Mouse (Mus musculus) midbrain, embryonic 12.5 days (tissue): ENCODE measurements around the gene Dglucy. TPM values are rescaled to one million over a fixed set of nuclear protein-coding genes. Genes with fewer than 3 reads are reported as not detected.

ENCODE experiments used
- ATAC-seq: fragments of 200-750 bp; cut with Nextera tagmentation; 2 replicates; pipeline ENCODE4 v1.8.0; 2017; ENCODE audit warnings: low read depth, moderate TSS enrichment, moderate library complexity; ENCODE audit not compliant: low FRiP score
- H3K27ac ChIP-seq: fragments of 300-500 bp; sonication (generic); replicated peaks from 2 replicates; pipeline ENCODE4 v1.5.1; 2016; ENCODE audit warnings: mild to moderate bottlenecking
- H3K27me3 ChIP-seq: fragments of 300-500 bp; sonication (generic); 2 replicates; pipeline ENCODE4 v1.6.1; 2016; ENCODE audit warnings: mild to moderate bottlenecking
- H3K36me3 ChIP-seq: fragments of 300-500 bp; sonication (generic); 2 replicates; pipeline ENCODE4 v1.6.1; 2016
- H3K4me1 ChIP-seq: fragments of 300-500 bp; sonication (generic); 2 replicates; pipeline ENCODE4 v1.6.1; 2016
- H3K4me2 ChIP-seq: fragments of 300-500 bp; sonication (generic); replicated peaks from 2 replicates; pipeline ENCODE4 v1.6.1; 2016; ENCODE audit warnings: mild to moderate bottlenecking, moderate library complexity
- H3K4me3 ChIP-seq: fragments of 300-500 bp; sonication (generic); 2 replicates; pipeline ENCODE4 v1.5.1; 2016; ENCODE audit warnings: mild to moderate bottlenecking
- H3K9ac ChIP-seq: fragments of 300-500 bp; sonication (generic); replicated peaks from 2 replicates; pipeline ENCODE4 v1.6.1; 2016; ENCODE audit warnings: mild to moderate bottlenecking, moderate library complexity
- H3K9me3 ChIP-seq: fragments of 300-500 bp; sonication (generic); 2 replicates; pipeline ENCODE4 v1.6.1; 2016; ENCODE audit warnings: mild to moderate bottlenecking
- WGBS: fragments of 180-500 bp; shearing (Covaris S2); methylation state at CpG from one replicate; pipeline ENCODE4 v1.1.7; 2016; 5-methylcytosine and 5-hydroxymethylcytosine counted together
- polyA plus RNA-seq: library from polyadenylated mRNA; unstranded; fragments of >200 nt; fragmentation: Nextera tagmentation; extraction: Ambion mirVana; gene quantifications from 2 replicates; pipeline ENCODE4 v1.2.1, GENCODE M21; 2016

The Dglucy gene
- polyA plus RNA-seq, 1 experiment from 2014 or later: 0.80 TPM

GRCm38 (mm10) chr12:100897736-100898650, 119.1 kb downstream of the Dglucy start:
- H3K4me3 ChIP-seq: peak overlapping the region; percentile 36
- H3K4me1 ChIP-seq: peaks cover 22% of the 10 kb centered on the region
- no peak overlapping the region for H3K9ac ChIP-seq
- peak overlapping the region; percentile 70 for H3K4me2 ChIP-seq
- no peak for ATAC-seq
- H3K27ac ChIP-seq: no peak overlapping the region
- no peaks in the 10 kb centered on the region for H3K9me3 ChIP-seq
- H3K27me3 ChIP-seq: peaks cover 48% of the 10 kb centered on the region
- H3K36me3 ChIP-seq: no peaks in the 10 kb centered on the region
- 22% methylated on average over 12 of the region's 12 CpGs for WGBS

GRCm38 (mm10) chr12:100899111-100899640, 120.3 kb downstream of the Dglucy start:
- whole genome bisulfite sequencing: 1% methylated on average over 30 of the region's 30 CpGs
- Histone ChIP-seq H3K4me3 (peak overlapping the region; percentile 36), H3K9me3 (no peaks in the 10 kb centered on the region), H3K36me3 (no peaks in the 10 kb centered on the region), H3K4me2 (peak overlapping the region; percentile 70), H3K27me3 (peaks cover 48% of the 10 kb centered on the region), H3K27ac (no peak overlapping the region), H3K9ac (peak overlapping the region; percentile 24; the same call in 1 of the 2 replicates), H3K4me1 (peaks cover 22% of the 10 kb centered on the region)
- 0 out of 2 replicates have a peak, but pooled peaks have one; percentile 27 for ATAC-seq

GRCm38 (mm10) chr12:100900901-100901300, 122.0 kb downstream of the Dglucy start:
- H3K9ac ChIP-seq: no peak overlapping the region
- no peak overlapping the region for H3K4me3 ChIP-seq
- H3K36me3 ChIP-seq: no peaks in the 10 kb centered on the region
- no peak for ATAC-seq
- 80% methylated on average over 6 of the region's 6 CpGs for WGBS
- no peak overlapping the region for H3K27ac ChIP-seq
- no peak overlapping the region for H3K4me2 ChIP-seq
- H3K4me1 ChIP-seq: peaks cover 15% of the 10 kb centered on the region
- H3K9me3 ChIP-seq: no peaks in the 10 kb centered on the region
- H3K27me3 ChIP-seq: peaks cover 48% of the 10 kb centered on the region

- peaks cover 15% of the 10 kb centered on the region for H3K4me1 ChIP-seq
- 85% methylated on average over 6 of the region's 6 CpGs for WGBS
- H3K9me3 ChIP-seq: no peaks in the 10 kb centered on the region
- H3K4me3 ChIP-seq: no peak overlapping the region
- peaks cover 50% of the 10 kb centered on the region for H3K27me3 ChIP-seq
- no peak overlapping the region for H3K4me2 ChIP-seq
- ATAC-seq: no peak
- H3K9ac ChIP-seq: no peak overlapping the region
- H3K27ac ChIP-seq: no peak overlapping the region
- H3K36me3 ChIP-seq: no peaks in the 10 kb centered on the region
These were observed 122.5 kb downstream of the Dglucy start for GRCm38 (mm10) chr12:100901386-100901785.

GRCm38 (mm10) chr12:100903761-100904160, 124.9 kb downstream of the Dglucy start:
- ATAC-seq: no peak
- Histone ChIP-seq H3K4me3 (no peak overlapping the region), H3K4me2 (no peak overlapping the region), H3K27ac (no peak overlapping the region), H3K27me3 (peaks cover 50% of the 10 kb centered on the region), H3K9me3 (no peaks in the 10 kb centered on the region), H3K9ac (no peak overlapping the region), H3K36me3 (no peaks in the 10 kb centered on the region), H3K4me1 (peaks cover 23% of the 10 kb centered on the region)
- WGBS: 89% methylated on average over 9 of the region's 9 CpGs

- H3K9ac ChIP-seq: no peak overlapping the region
- WGBS: 75% methylated on average over 5 of the region's 5 CpGs
These were observed 128.0 kb downstream of the Dglucy start for GRCm38 (mm10) chr12:100906861-100907260.

GRCm38 (mm10) chr12:100907598-100908297, 128.9 kb downstream of the Dglucy start, which contains the start of gene Gpr68:
Gpr68 (minus strand) TSS chr12:100908198.
- H3K4me3 ChIP-seq: peak within 1 kb of the TSS; percentile 42
- no peak within 1 kb of the TSS for H3K27ac ChIP-seq
- peak within 1 kb of the TSS; percentile 65 for H3K4me2 ChIP-seq
- peaks cover 19% of the 10 kb centered on the region for H3K27me3 ChIP-seq
- peak; percentile 83 for ATAC-seq
- peaks cover 15% of the 10 kb centered on the region for H3K4me1 ChIP-seq
- H3K9ac ChIP-seq: peak within 1 kb of the TSS; percentile 46
- no peaks in the 10 kb centered on the region for H3K9me3 ChIP-seq
- 4% methylated on average over 39 of the region's 39 CpGs for WGBS
- H3K36me3 ChIP-seq: peaks cover 18% of the 10 kb centered on the region

More at GRCm38 (mm10) chr12:100906861-100907260, 128.0 kb downstream of the Dglucy start:
- Histone ChIP-seq H3K4me3 (no peak overlapping the region), H3K4me1 (peaks cover 15% of the 10 kb centered on the region), H3K27me3 (peaks cover 21% of the 10 kb centered on the region), H3K9me3 (no peaks in the 10 kb centered on the region), H3K4me2 (no peak overlapping the region), H3K27ac (no peak overlapping the region), H3K36me3 (0 out of 2 replicates have a peak, but pooled peaks cover 9% of the 10 kb centered on the region)
- ATAC-seq: no peak

GRCm38 (mm10) chr12:100908298-100909034, 129.6 kb downstream of the Dglucy start:
- H3K4me2 ChIP-seq: peak overlapping the region; percentile 65
- peaks cover 25% of the 10 kb centered on the region for H3K36me3 ChIP-seq
- peaks cover 19% of the 10 kb centered on the region for H3K27me3 ChIP-seq
- H3K9ac ChIP-seq: peak overlapping the region; percentile 46; the same call in 1 of the 2 replicates
- no peaks in the 10 kb centered on the region for H3K9me3 ChIP-seq
- peak overlapping the region; percentile 42 for H3K4me3 ChIP-seq
- WGBS: 22% methylated on average over 10 of the region's 10 CpGs
- peaks cover 15% of the 10 kb centered on the region for H3K4me1 ChIP-seq
- no peak overlapping the region for H3K27ac ChIP-seq
- peak; percentile 38; the same call in 1 of the 2 replicates for ATAC-seq

- Histone ChIP-seq H3K27ac (no peak overlapping the region), H3K9ac (no peak overlapping the region), H3K4me1 (peaks cover 15% of the 10 kb centered on the region), H3K9me3 (no peaks in the 10 kb centered on the region), H3K27me3 (peaks cover 19% of the 10 kb centered on the region), H3K4me3 (no peak overlapping the region), H3K4me2 (no peak overlapping the region), H3K36me3 (peaks cover 37% of the 10 kb centered on the region)
- ATAC-seq: no peak
- 75% methylated on average over 6 of the region's 6 CpGs for WGBS
These were observed 130.9 kb downstream of the Dglucy start for GRCm38 (mm10) chr12:100909765-100910164.

GRCm38 (mm10) chr12:100910731-100911130, 131.9 kb downstream of the Dglucy start:
- Histone ChIP-seq H3K9ac (no peak overlapping the region), H3K9me3 (no peaks in the 10 kb centered on the region), H3K4me2 (no peak overlapping the region), H3K27me3 (peaks cover 19% of the 10 kb centered on the region), H3K4me3 (no peak overlapping the region), H3K4me1 (peaks cover 15% of the 10 kb centered on the region), H3K27ac (no peak overlapping the region), H3K36me3 (peaks cover 47% of the 10 kb centered on the region)
- WGBS: 90% methylated on average over 11 of the region's 12 CpGs
- ATAC-seq: no peak

- Histone ChIP-seq H3K36me3 (peaks cover 72% of the 10 kb centered on the region), H3K4me1 (no peaks in the 10 kb centered on the region), H3K4me3 (no peak overlapping the region), H3K9ac (no peak overlapping the region), H3K4me2 (no peak overlapping the region), H3K27ac (no peak overlapping the region), H3K27me3 (no peaks in the 10 kb centered on the region), H3K9me3 (no peaks in the 10 kb centered on the region)
- WGBS: 88% methylated on average over 15 of the region's 15 CpGs
- no peak for ATAC-seq
These were observed 145.9 kb downstream of the Dglucy start for GRCm38 (mm10) chr12:100924646-100925339.
